Mouse (Mus musculus): ENCODE measurements around the gene Gdf5. TPM values are rescaled to one million over a fixed set of nuclear protein-coding genes. Genes with fewer than 3 reads are reported as not detected.
A peak's percentile ranks its signal among the peaks of the same experiment; 100 is the strongest.

Gene Gdf5
- polyA plus RNA-seq, 1 experiment: 0.17 TPM

- TF ChIP-seq POLR2A (IDR thresholded peaks at IDR 0.05; ENCODE audit: control insufficient read depth, low read depth, low read length): no peak
- Histone ChIP-seq H3K4me3 (ENCODE audit: control insufficient read depth, low read depth, low read length) (no peak overlapping the region), H3K27ac (ENCODE audit: control insufficient read depth, insufficient read depth, low read depth, low read length) (no peak overlapping the region), H3K36me3 (ENCODE audit: control insufficient read depth, insufficient read depth, low read length) (no peaks in the 10 kb centered on the region), H3K27me3 (ENCODE audit: control insufficient read depth, insufficient read depth, low read length) (no peaks in the 10 kb centered on the region), H3K4me1 (ENCODE audit: control insufficient read depth, insufficient read depth, low read length) (peaks cover 1% of the 10 kb centered on the region; the same call in 1 of the 2 replicates)
These were observed 4.2 kb upstream of the Gdf5 start for GRCm38 (mm10) chr2:155949362-155949761.

- Histone ChIP-seq H3K4me1 (ENCODE audit: control insufficient read depth, insufficient read depth, low read length) (peaks cover 2% of the 10 kb centered on the region), H3K27me3 (ENCODE audit: control insufficient read depth, insufficient read depth, low read length) (no peaks in the 10 kb centered on the region), H3K4me3 (ENCODE audit: control insufficient read depth, low read depth, low read length) (no peak overlapping the region), H3K27ac (ENCODE audit: control insufficient read depth, insufficient read depth, low read depth, low read length) (no peak overlapping the region), H3K36me3 (ENCODE audit: control insufficient read depth, insufficient read depth, low read length) (no peaks in the 10 kb centered on the region)
- no peak for TF ChIP-seq POLR2A (IDR thresholded peaks at IDR 0.05; ENCODE audit: control insufficient read depth, low read depth, low read length)
- TF ChIP-seq CTCF (IDR thresholded peaks at IDR 0.05; ENCODE audit: control insufficient read depth, insufficient read depth, insufficient replicate concordance, low read depth, low read length): no peak
These were observed 2.3 kb upstream of the Gdf5 start for GRCm38 (mm10) chr2:155947390-155948002.

- TF ChIP-seq CTCF (IDR thresholded peaks at IDR 0.05; ENCODE audit: control insufficient read depth, insufficient read depth, insufficient replicate concordance, low read depth, low read length): no peak
- no peak for TF ChIP-seq POLR2A (IDR thresholded peaks at IDR 0.05; ENCODE audit: control insufficient read depth, low read depth, low read length)
- Histone ChIP-seq H3K4me3 (ENCODE audit: control insufficient read depth, low read depth, low read length) (no peak overlapping the region), H3K27ac (ENCODE audit: control insufficient read depth, insufficient read depth, low read depth, low read length) (no peak overlapping the region), H3K36me3 (ENCODE audit: control insufficient read depth, insufficient read depth, low read length) (no peaks in the 10 kb centered on the region), H3K27me3 (ENCODE audit: control insufficient read depth, insufficient read depth, low read length) (no peaks in the 10 kb centered on the region), H3K4me1 (ENCODE audit: control insufficient read depth, insufficient read depth, low read length) (peaks cover 11% of the 10 kb centered on the region)
These were observed 1.3 kb upstream of the Gdf5 start for GRCm38 (mm10) chr2:155946499-155946898.

- H3K27me3 ChIP-seq (ENCODE audit: control insufficient read depth, insufficient read depth, low read length): no peaks in the 10 kb centered on the region
- peak; percentile 59; the same call in 1 of the 2 replicates for TF ChIP-seq CTCF (IDR thresholded peaks at IDR 0.05; ENCODE audit: control insufficient read depth, insufficient read depth, insufficient replicate concordance, low read depth, low read length)
- no peak for TF ChIP-seq POLR2A (IDR thresholded peaks at IDR 0.05; ENCODE audit: control insufficient read depth, low read depth, low read length)
- H3K4me3 ChIP-seq (ENCODE audit: control insufficient read depth, low read depth, low read length): no peak overlapping the region
- H3K4me1 ChIP-seq (ENCODE audit: control insufficient read depth, insufficient read depth, low read length): peaks cover 15% of the 10 kb centered on the region
- H3K27ac ChIP-seq (ENCODE audit: control insufficient read depth, insufficient read depth, low read depth, low read length): no peak overlapping the region
- H3K36me3 ChIP-seq (ENCODE audit: control insufficient read depth, insufficient read depth, low read length): no peaks in the 10 kb centered on the region
These were observed 902 bp upstream of the Gdf5 start for GRCm38 (mm10) chr2:155946069-155946468.

- no peak overlapping the region for H3K4me3 ChIP-seq (ENCODE audit: control insufficient read depth, low read depth, low read length)
- H3K27me3 ChIP-seq (ENCODE audit: control insufficient read depth, insufficient read depth, low read length): no peaks in the 10 kb centered on the region
- H3K4me1 ChIP-seq (ENCODE audit: control insufficient read depth, insufficient read depth, low read length): peaks cover 15% of the 10 kb centered on the region
- no peak for TF ChIP-seq CTCF (IDR thresholded peaks at IDR 0.05; ENCODE audit: control insufficient read depth, insufficient read depth, insufficient replicate concordance, low read depth, low read length)
- no peak for TF ChIP-seq POLR2A (IDR thresholded peaks at IDR 0.05; ENCODE audit: control insufficient read depth, low read depth, low read length)
- H3K27ac ChIP-seq (ENCODE audit: control insufficient read depth, insufficient read depth, low read depth, low read length): no peak overlapping the region
- no peaks in the 10 kb centered on the region for H3K36me3 ChIP-seq (ENCODE audit: control insufficient read depth, insufficient read depth, low read length)
These were observed 413 bp upstream of the Gdf5 start for GRCm38 (mm10) chr2:155945580-155945979.

GRCm38 (mm10) chr2:155944685-155945084, 482 bp downstream of the Gdf5 start:
- Histone ChIP-seq H3K36me3 (ENCODE audit: control insufficient read depth, insufficient read depth, low read length) (no peaks in the 10 kb centered on the region), H3K27me3 (ENCODE audit: control insufficient read depth, insufficient read depth, low read length) (no peaks in the 10 kb centered on the region)

GRCm38 (mm10) chr2:155943463-155943862, 1.7 kb downstream of the Gdf5 start:
- Histone ChIP-seq H3K27me3 (ENCODE audit: control insufficient read depth, insufficient read depth, low read length) (no peaks in the 10 kb centered on the region), H3K4me1 (ENCODE audit: control insufficient read depth, insufficient read depth, low read length) (peaks cover 15% of the 10 kb centered on the region), H3K27ac (ENCODE audit: control insufficient read depth, insufficient read depth, low read depth, low read length) (no peak overlapping the region), H3K36me3 (ENCODE audit: control insufficient read depth, insufficient read depth, low read length) (no peaks in the 10 kb centered on the region), H3K4me3 (ENCODE audit: control insufficient read depth, low read depth, low read length) (peak overlapping the region; percentile 53)
- TF ChIP-seq POLR2A (IDR thresholded peaks at IDR 0.05; ENCODE audit: control insufficient read depth, low read depth, low read length) (no peak), CTCF (IDR thresholded peaks at IDR 0.05; ENCODE audit: control insufficient read depth, insufficient read depth, insufficient replicate concordance, low read depth, low read length) (no peak)

More at GRCm38 (mm10) chr2:155944685-155945084, 482 bp downstream of the Gdf5 start:
- H3K4me1 ChIP-seq (ENCODE audit: control insufficient read depth, insufficient read depth, low read length): peaks cover 15% of the 10 kb centered on the region
- TF ChIP-seq CTCF (IDR thresholded peaks at IDR 0.05; ENCODE audit: control insufficient read depth, insufficient read depth, insufficient replicate concordance, low read depth, low read length): no peak
- TF ChIP-seq POLR2A (IDR thresholded peaks at IDR 0.05; ENCODE audit: control insufficient read depth, low read depth, low read length): no peak
- H3K27ac ChIP-seq (ENCODE audit: control insufficient read depth, insufficient read depth, low read depth, low read length): no peak overlapping the region
- H3K4me3 ChIP-seq (ENCODE audit: control insufficient read depth, low read depth, low read length): peak overlapping the region; percentile 53

All from testis, adult 2 months (tissue).